Mouse (Mus musculus) forebrain, embryonic 11.5 days (tissue): ENCODE measurements at regions not wholly inside any gene's neighbourhood (a gene's known extent, or its start where the extent isn't known, plus 50 kb on each side); places are given as distances from the start of the nearest gene placed in this dataset.

Experiments used
- ATAC-seq: fragments of 200-750 bp; cut with Nextera tagmentation; replicated peaks from 2 replicates; pipeline ENCODE4 v1.8.0; 2017; ENCODE audit warnings: moderate TSS enrichment; ENCODE audit not compliant: low FRiP score
- DNase-seq: peaks from one replicate; pipeline ENCODE4 v3.0.0-alpha.2; 2017; ENCODE audit warnings: low spot score
- H3K27ac ChIP-seq: fragments of 300-500 bp; sonication (generic); 2 replicates; pipeline ENCODE4 v1.5.1; 2014; ENCODE audit warnings: low read depth, low read length
- H3K27me3 ChIP-seq: fragments of 300-500 bp; sonication (generic); 2 replicates; pipeline ENCODE4 v1.6.1; 2014; ENCODE audit warnings: mild to moderate bottlenecking, low read length, mixed read lengths; ENCODE audit not compliant: control insufficient read depth, insufficient read depth
- H3K36me3 ChIP-seq: fragments of 300-500 bp; sonication (generic); 2 replicates; pipeline ENCODE4 v1.6.1; 2014; ENCODE audit warnings: mild to moderate bottlenecking, low read length, moderate library complexity, mixed read lengths; ENCODE audit not compliant: control insufficient read depth, insufficient read depth
- H3K4me1 ChIP-seq: fragments of 300-500 bp; sonication (generic); replicated peaks from 2 replicates; pipeline ENCODE4 v1.6.1; 2014; ENCODE audit warnings: low read length, mixed read lengths; ENCODE audit not compliant: control insufficient read depth, insufficient read depth
- H3K4me2 ChIP-seq: fragments of 300-500 bp; sonication (generic); 2 replicates; pipeline ENCODE4 v1.6.1; 2014; ENCODE audit warnings: low read depth, mild to moderate bottlenecking, low read length, moderate library complexity, mixed read lengths; ENCODE audit not compliant: severe bottlenecking
- H3K4me3 ChIP-seq: fragments of 300-500 bp; sonication (generic); 2 replicates; pipeline ENCODE4 v1.5.1; 2014; ENCODE audit warnings: low read depth, low read length
- H3K9ac ChIP-seq: fragments of 300-500 bp; sonication (generic); 2 replicates; pipeline ENCODE4 v1.6.1; 2014; ENCODE audit warnings: low read length
- H3K9me3 ChIP-seq: fragments of 300-500 bp; sonication (generic); 2 replicates; pipeline ENCODE4 v1.6.1; 2016; ENCODE audit warnings: low read length, mixed read lengths; ENCODE audit not compliant: control insufficient read depth
- WGBS: fragments of 180-500 bp; shearing (Covaris S2); extraction: QIAGEN DNeasy Blood & Tissue Kit; methylation state at CpG from one replicate; pipeline ENCODE4 v1.1.7; 2014; 5-methylcytosine and 5-hydroxymethylcytosine counted together

- no peak overlapping the region for H3K9ac ChIP-seq
- no peaks in the 10 kb centered on the region for H3K4me1 ChIP-seq
- H3K4me2 ChIP-seq: no peak overlapping the region
- ATAC-seq: no peak
- H3K27ac ChIP-seq: no peak overlapping the region
- H3K27me3 ChIP-seq: no peaks in the 10 kb centered on the region
- no peak overlapping the region for H3K4me3 ChIP-seq
- no peaks in the 10 kb centered on the region for H3K9me3 ChIP-seq
- 79% methylated on average over 20 of the region's 20 CpGs for WGBS
- no peaks in the 10 kb centered on the region for H3K36me3 ChIP-seq
- DNase-seq: no peak
Observed at GRCm38 (mm10) chr1:89302368-89302951, 152.1 kb upstream of the Agap1 start.

DNA sequence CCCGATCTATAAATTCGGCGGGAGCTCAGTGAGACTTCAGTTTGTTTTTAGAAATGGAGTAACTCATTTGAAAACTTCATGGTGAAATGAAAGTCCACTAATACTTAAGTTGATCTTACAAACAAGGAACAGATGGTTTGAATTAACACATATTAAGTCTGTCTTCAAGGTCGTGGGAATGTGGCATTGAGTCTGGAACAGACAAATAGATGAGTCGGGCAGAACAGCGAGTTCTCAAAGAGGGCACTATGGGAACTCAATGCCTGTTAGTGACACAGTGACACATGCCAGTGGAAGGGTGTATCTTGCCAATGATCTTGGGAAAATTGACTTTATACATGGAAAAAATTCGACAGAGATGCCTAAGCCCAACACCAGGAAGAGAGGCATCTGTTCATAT, 149.4 kb upstream of the Agap1 start:
- Histone ChIP-seq H3K27ac (no peak overlapping the region), H3K4me3 (no peak overlapping the region), H3K4me2 (no peak overlapping the region), H3K4me1 (no peaks in the 10 kb centered on the region), H3K9me3 (no peaks in the 10 kb centered on the region), H3K9ac (no peak overlapping the region), H3K27me3 (no peaks in the 10 kb centered on the region), H3K36me3 (no peaks in the 10 kb centered on the region)
- no peak for ATAC-seq
- 82% methylated on average over 7 of the region's 7 CpGs for WGBS
- no peak for DNase-seq

DNA sequence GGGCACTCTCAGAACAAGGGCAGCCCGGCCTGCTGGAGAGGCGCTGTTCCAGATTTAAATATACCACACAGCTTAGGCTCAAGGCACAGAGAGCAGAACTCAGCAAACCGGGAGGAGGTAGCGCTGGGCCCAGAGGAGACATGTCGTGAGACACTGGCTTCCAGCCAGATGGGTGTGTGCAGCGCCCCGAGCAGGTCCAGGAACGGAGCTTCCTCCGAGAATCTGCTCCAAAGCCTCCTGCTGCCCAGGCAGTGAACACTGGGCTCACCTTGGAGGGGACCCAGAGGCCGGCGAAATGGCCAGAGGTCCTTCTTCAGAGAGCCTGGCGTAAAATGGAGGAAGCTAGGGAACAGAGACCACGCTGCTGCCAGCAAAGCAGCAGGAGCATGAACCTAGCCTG, 145.8 kb upstream of the Agap1 start:
- no peak overlapping the region for H3K9ac ChIP-seq
- no peak for DNase-seq
- no peak overlapping the region for H3K27ac ChIP-seq
- WGBS: 73% methylated on average over 13 of the region's 13 CpGs
- no peaks in the 10 kb centered on the region for H3K4me1 ChIP-seq
- no peak overlapping the region for H3K4me3 ChIP-seq
- H3K9me3 ChIP-seq: no peaks in the 10 kb centered on the region
- no peak overlapping the region for H3K4me2 ChIP-seq
- no peaks in the 10 kb centered on the region for H3K36me3 ChIP-seq
- H3K27me3 ChIP-seq: no peaks in the 10 kb centered on the region
- ATAC-seq: no peak

DNA sequence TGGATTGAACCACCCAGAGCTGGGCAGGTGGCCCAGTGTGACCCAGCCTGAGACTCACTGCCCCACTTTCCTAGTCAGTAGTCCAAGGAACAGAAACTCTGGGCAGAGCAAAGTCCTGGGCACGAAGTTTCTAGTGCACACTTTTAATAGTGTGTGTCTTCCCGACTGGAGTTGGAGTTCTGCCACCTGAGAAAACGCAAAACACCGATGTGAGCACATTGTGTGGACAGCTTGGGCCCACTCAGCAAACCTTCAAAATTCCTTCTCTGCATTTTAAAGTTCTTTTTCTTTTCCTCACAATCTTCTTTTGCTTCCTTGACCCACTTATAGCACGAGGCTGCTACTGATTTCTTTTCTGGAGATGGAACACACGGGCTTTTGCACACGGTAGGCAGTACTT, 141.5 kb upstream of the Agap1 start:
- Histone ChIP-seq H3K9me3 (no peaks in the 10 kb centered on the region), H3K4me3 (no peak overlapping the region), H3K9ac (no peak overlapping the region), H3K4me2 (no peak overlapping the region), H3K4me1 (no peaks in the 10 kb centered on the region), H3K27ac (no peak overlapping the region), H3K27me3 (no peaks in the 10 kb centered on the region), H3K36me3 (no peaks in the 10 kb centered on the region)
- no peak for DNase-seq
- 88% methylated on average over 7 of the region's 7 CpGs for WGBS
- ATAC-seq: no peak

DNA sequence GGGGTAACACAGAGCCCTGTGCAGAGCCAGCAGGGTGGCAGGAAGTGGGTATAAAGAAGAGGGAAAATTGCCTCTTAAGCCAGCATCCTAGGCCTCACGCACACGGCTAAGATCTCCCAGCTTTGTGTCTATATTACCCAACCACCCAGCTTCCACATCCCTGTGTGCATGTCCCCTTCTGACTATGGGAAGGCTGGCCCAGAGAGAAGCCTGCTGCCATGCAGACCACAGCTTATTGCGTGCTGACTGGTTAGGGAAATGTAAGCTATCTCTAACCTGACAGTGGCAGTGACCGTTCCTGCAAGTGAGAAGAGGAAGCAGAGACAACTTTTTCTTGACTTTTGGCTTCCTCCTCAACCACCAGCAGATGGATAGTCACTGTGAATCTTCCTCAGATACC, 136.7 kb upstream of the Agap1 start:
- DNase-seq (no peak), ATAC-seq (no peak)
- Histone ChIP-seq H3K27me3 (no peaks in the 10 kb centered on the region), H3K4me3 (no peak overlapping the region), H3K27ac (no peak overlapping the region), H3K9ac (no peak overlapping the region), H3K4me1 (no peaks in the 10 kb centered on the region), H3K9me3 (no peaks in the 10 kb centered on the region), H3K36me3 (no peaks in the 10 kb centered on the region), H3K4me2 (no peak overlapping the region)
- WGBS: 95% methylated on average over 4 of the region's 4 CpGs

GRCm38 (mm10) chr1:89318663-89319062, 135.9 kb upstream of the Agap1 start:
- ATAC-seq (no peak), DNase-seq (no peak)
- WGBS: 74% methylated on average over 4 of the region's 4 CpGs
- Histone ChIP-seq H3K9me3 (no peaks in the 10 kb centered on the region), H3K4me3 (no peak overlapping the region), H3K4me2 (no peak overlapping the region), H3K9ac (no peak overlapping the region), H3K4me1 (no peaks in the 10 kb centered on the region), H3K27ac (no peak overlapping the region), H3K27me3 (no peaks in the 10 kb centered on the region), H3K36me3 (no peaks in the 10 kb centered on the region)

DNA sequence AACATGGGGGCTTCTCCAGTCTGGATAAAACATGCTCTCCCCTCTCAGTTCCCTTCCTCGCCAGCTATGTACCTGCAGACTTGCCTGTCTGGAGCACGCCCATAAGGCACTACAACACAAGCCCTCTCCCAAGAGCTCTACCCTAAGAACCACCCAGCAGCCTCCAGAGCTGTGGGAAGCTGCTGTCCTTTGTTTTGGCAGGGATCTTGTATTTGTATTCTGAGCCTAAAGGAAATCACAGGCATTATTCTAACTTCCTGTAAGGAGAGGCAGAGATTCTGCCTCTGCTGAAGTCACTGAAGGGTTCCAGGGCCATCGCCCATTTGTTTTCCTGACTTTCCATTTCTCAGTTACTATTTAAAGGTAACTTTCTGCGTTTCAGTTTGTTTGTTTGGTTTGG, 132.0 kb upstream of the Agap1 start:
- WGBS: 71% methylated on average over 4 of the region's 4 CpGs
- H3K4me2 ChIP-seq: no peak overlapping the region
- H3K4me1 ChIP-seq: no peaks in the 10 kb centered on the region
- H3K27ac ChIP-seq: no peak overlapping the region
- no peak for DNase-seq
- H3K4me3 ChIP-seq: no peak overlapping the region
- H3K36me3 ChIP-seq: no peaks in the 10 kb centered on the region
- no peak overlapping the region for H3K9ac ChIP-seq
- no peak for ATAC-seq
- H3K9me3 ChIP-seq: no peaks in the 10 kb centered on the region
- H3K27me3 ChIP-seq: no peaks in the 10 kb centered on the region

- Histone ChIP-seq H3K9ac (no peak overlapping the region), H3K27me3 (no peaks in the 10 kb centered on the region), H3K9me3 (no peaks in the 10 kb centered on the region), H3K27ac (no peak overlapping the region), H3K4me1 (no peaks in the 10 kb centered on the region), H3K36me3 (no peaks in the 10 kb centered on the region), H3K4me3 (no peak overlapping the region), H3K4me2 (no peak overlapping the region)
- 30% methylated on average over 2 of the region's 2 CpGs for WGBS
- ATAC-seq: no peak
- DNase-seq: peak; percentile 78
Observed at GRCm38 (mm10) chr1:89323091-89323490, 131.5 kb upstream of the Agap1 start.

GRCm38 (mm10) chr1:89331352-89331751, 123.3 kb upstream of the Agap1 start:
- ATAC-seq (no peak), DNase-seq (no peak)
- no peak overlapping the region for H3K4me3 ChIP-seq
- no peaks in the 10 kb centered on the region for H3K4me1 ChIP-seq
- no peaks in the 10 kb centered on the region for H3K9me3 ChIP-seq
- 91% methylated on average over 4 of the region's 4 CpGs for WGBS
- H3K9ac ChIP-seq: no peak overlapping the region
- H3K27ac ChIP-seq: no peak overlapping the region
- H3K36me3 ChIP-seq: no peaks in the 10 kb centered on the region
- no peaks in the 10 kb centered on the region for H3K27me3 ChIP-seq
- no peak overlapping the region for H3K4me2 ChIP-seq
